Mouse (Mus musculus): ENCODE data around the gene Pex16.

The Pex16 gene

DNA sequence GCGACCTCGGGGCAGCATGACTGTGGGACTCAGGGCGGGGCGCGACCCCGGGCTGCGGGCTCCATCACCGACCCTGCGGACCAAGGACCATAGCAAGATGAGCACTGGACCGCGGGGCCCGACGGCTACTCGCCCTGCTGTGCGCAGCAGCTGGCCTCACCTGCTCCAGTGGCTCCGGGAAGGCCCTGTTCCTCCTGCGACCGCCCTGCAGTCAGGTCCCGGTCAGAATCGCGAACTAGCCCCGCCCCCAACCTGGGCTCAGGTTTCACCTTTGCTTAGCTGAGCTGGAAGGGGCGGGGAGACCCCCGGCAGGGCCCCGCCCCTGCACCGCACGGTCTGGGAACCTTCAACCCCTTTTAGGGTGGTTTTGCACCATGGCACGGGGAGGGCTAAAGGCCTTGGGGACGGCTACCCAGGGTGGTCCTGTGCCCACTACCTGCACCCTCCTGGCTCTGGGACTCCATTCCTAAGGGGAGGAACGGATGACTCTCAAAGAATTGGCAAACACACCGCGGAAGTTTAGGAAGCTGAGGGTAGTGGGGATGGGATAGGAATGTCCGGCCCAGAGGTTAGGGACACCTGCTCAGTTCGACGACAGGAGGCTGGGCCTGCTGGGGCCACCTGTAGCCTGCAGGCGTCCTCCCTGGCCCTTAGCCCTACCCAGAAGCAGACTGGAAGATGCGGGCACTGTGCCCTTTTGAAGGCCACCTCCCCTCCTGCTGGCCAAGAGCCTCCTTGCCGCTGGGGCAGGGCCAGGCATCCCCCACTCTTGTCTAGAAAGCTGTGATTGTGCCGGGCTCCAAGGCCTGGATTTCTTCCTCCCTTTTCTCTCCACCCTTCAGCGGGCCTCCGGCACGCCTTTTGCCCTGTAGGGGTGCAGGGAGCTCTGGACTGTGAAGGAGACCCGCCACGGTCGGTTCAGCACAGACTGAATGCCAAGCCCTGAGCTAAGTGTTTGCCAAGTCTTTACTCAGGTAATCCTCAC is 3.4 kb upstream of the Pex16 start:
- no peak for DNase-seq (ENCODE audit: low spot score)

DNA sequence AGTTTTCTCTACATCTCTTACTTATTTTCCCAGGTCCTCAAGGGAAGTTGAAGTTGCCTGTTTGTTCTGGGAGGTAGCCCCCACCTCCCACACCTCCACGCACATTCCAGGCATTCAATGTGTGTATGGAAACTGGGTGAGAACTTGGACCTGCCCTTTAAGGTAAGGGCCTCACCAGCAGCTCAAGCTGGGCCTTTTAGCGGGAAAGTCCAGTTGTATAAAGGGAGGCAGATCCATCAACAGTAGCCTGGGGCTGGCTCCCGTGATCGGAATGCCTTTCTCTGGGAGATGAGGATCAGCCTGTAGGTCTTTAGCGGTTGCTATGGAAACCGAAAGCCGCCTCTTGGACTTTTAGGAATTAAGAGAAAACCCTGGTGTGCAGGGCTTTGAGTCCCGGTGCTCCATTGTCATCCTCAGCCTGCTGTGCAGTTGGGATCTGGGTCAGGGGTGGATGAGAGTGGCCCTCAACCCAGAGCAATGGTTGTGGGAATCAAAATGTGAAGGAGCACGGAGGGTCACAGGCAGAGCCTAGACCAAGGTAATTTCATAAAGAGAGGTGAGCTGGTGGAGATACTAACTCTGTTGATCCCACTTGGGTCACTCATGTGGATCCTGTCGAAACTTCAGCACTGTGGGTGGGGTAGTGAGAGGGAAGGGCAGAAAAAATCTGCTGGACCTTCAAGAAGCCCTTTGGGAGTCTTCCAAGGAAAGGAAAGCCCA is 2.3 kb upstream of the Pex16 start:
- no peak for DNase-seq (ENCODE audit: low spot score)

DNA sequence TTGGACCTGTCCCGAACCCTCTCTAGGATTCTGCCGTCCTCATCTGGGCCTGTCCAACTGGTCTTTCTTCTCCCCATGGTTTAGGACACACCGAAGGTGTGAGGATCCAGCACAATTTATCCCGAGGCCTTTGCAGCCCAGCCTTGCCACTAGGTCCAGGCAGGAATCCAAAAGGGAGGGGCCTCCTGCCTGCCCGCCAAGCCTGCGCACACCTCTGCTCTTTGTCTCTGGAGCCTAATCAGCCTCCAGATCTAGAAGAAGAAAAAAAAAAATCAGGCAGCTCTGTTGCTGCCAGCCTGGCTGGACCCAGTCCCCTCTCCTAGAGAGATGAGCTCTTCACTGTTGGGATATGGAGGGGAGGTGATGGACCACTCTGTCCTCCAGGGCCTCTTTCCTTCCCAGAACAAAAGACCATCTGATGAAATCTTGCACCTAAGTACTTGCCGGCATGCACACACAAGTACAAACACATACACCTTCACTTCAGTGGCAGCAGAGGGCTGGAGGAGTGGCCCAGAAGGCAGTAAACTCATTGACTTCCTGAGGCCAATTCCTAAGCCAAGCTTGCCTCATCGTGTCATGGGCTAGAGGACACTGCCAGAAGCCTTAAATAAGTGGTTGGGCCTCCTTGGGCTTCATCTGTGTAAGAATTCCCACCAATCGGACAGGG is 1.6 kb upstream of the Pex16 start:
- DNase-seq (ENCODE audit: low spot score): no peak

DNA sequence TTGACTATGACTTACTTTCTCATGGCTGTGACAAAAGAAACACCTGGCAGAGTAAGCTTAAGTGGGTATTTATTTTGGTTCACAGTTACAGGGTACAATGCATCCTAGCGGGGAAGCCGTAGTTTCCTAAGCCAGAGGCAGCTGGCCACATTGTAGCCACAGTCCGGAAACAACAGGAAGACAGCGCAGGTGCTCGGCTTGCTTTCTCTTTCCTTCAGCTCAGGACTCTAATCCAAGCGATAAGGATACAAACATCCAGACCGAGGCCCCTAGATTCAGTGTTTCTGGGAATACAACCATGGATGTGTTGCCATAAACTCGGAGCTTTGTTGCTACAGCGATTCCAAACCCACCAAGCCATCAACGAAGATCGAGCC is 1.1 kb upstream of the Pex16 start:
- DNase-seq (ENCODE audit: low spot score): no peak

DNA sequence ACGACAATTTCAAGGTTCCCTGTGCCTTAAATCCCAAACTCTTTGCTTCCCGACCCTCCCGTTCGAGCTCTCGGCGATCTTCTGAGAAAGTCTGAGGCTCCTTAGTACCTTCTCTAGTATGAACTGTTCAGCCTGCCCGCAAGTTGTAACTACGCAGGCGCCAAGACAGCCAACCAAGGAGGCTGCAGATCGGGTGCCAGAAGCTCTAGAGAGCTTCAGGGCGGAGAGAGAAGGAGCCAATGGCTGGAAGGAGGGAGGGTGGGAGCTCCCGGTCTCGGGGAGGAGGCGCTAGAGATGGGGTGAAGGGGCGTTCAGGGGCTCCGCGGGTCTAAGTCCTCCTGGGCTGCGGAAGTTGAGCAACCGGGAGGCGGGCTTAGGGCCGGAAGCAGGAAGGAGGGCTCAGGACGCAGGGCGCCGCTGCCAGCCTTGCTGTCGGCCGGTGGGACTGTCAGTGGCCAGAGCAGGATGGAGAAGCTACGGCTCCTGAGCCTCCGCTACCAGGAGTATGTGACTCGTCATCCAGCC is 685 bp downstream of the Pex16 start:
- peak; percentile 72 for DNase-seq (ENCODE audit: low spot score)

DNA sequence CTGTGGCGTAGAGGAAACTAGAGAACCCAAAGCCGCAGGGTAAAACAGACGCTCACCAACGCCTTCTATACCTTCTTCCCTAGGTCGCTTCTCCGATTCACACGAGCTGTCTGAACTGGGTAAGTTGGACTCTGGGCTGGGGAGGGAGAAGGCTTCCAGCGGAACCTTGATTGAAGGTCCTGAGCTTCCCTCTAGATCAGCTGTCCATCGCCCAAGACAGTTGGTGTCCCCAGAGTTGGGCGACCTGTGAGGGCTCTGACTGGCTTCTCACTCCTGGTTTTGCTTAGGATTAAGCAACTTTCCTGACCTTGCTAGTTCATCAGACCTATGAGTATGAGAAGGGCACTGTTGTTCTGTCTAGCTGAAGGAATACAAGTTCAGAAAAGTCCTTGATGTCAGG is 1.3 kb downstream of the Pex16 start:
- DNase-seq (ENCODE audit: low spot score): no peak

DNA sequence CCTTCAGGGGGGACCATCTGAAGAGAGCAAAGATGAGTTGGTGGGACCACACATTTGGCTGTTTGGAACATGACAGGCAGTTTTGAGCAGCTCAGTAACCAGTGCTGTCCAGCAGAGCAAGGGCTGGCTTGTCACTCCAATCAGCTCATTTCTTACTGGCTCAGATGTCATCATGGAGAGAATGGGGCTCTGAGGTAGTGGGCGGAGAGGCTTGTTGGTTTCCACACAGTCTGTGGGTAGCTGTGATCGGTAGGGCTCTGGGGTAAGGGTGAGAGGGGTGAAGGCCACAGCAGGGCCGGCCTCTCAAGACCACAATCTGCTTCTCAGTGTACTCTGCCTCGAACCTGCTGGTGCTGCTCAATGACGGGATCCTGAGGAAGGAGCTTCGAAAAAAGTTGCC is 1.8 kb downstream of the Pex16 start:
- no peak for DNase-seq (ENCODE audit: low spot score)

DNA sequence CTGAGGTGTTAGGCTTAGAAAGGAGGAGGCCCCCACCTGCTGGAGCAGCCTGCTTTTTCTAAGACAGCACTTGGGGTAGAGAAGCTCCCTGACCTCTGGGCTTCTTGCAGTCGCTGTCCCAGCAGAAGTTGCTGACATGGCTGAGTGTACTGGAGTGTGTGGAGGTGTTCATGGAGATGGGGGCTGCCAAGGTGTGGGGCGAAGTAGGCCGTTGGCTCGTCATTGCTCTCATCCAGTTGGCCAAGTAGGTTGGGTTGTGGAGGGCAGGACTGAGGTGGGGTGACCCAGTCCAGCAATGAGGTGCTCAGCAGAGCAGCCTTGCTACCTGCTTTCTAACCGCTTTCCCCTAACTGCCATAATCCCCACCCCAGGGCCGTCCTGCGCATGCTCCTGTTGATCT is 2.8 kb downstream of the Pex16 start:
- DNase-seq (ENCODE audit: low spot score): no peak

DNA sequence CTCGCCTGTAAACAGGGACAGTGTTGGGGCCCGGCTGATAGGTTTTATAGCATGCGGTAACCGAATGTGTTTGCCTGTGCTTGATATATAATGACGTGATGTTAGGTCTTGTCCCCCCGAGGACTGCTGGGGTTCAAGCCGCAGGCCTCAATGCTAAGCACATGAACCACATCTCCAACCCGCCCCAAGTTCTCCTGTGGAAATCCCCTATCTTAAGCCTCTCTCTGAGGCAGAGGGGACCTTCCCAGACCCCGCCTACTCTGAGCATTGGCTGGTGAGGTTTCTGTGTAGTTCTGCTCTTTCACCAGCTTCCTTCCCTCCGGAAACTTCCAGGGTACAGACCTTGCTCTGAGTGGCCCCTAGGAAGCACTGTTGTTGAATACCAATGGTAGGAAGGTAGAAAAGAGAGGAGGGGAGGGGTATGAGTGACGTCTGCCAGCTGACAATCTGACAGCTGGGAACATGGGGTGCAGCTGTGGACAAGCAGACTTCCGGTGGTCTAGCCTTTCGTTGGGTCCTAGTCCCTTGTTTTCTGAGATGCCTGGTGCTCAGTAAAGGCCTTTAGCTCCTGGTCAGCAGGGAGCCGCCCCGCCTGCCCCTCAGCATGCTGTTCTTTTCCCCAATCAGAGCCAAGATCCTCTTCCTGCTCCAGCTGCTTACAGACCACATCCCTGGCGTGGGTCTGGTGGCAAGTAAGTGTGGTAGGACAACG is 5.5 kb downstream of the Pex16 start:
- no peak for DNase-seq (ENCODE audit: low spot score)

DNA sequence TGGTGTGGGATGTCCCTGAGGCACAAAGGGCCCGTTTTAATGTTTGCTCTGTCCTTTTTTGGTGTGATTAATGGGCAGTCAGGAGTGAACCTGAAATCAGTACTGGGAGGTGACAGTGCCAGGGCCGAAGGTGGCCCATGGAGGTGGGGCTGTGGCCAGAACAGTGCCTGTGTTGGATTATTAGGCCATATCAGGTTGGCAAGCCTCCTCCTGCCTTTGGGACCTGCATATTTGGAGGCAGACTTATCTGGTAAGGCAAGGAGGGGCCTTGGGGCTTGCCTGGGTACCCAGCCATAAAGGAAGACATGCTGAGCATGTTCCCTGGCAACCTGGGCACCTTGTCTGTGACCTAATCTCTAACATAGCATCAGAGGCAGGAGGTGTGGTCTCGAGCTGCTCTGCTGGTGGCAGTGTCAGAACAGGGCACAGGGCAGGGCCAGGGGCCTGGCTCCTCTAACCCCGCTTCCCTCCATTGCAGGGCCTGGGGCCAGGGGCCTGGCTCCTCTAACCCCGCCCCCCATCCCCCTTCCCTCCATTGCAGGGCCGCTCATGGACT is 6.1 kb downstream of the Pex16 start:
- DNase-seq (ENCODE audit: low spot score): no peak

DNA sequence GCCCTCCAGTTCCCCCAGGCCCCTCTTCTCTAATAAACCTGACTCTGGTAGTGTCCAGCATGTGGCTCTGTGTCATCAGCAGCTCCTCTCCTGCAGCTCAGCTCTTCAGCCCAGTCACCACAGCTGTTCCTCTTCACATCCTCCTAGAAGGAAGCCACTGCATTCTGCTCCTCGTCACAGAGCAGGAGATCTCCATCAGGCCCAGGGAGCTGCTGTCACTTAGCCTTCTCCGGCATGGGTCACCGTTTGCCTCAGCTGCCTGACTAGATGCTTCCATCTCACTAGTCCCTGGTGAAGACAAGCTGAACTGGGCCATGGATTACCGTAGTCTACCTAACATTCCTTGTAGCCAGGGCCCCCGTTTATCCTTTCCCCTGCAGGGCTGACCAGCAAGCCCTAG is 6.7 kb downstream of the Pex16 start:
- DNase-seq (ENCODE audit: low spot score): no peak

DNA sequence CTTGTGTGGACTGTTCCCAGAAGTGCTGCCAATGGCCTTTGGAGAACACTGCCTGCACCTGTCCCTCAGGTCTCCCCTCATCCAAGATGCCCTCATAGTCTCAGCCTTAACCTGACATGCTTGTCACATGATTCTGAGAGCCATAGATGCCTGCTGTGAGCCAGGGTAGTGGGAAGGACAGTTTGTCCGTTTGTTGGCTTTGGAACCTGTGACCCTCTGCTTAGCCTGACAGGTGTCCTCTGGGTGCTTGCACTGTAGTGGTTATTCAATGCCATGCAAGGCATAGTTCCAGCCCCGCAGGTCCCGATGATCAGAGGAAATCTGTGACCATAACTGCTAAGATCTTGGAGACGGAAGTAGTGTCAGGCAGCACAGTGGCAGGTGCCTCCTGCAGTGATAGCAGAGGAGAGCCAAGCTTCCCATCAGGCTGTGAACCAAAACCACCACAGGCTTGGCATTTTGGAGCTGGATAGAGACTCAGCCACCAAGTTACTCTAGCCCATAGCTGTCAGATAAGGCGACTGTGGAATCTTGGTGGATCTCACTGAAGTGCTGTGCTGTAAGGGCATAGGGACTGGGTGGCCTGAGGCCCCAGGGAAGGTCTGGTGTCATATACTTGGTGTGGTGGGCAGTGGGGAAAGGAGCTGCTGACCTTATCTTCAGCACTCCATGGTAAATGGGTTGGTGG is 7.6 kb downstream of the Pex16 start, which contains the start of gene 1700029I15Rik:
Gene 1700029I15Rik, plus strand, starts transcription at position 638 of the 688 bp plus-strand sequence.
- DNase-seq (ENCODE audit: low spot score): no peak

DNA sequence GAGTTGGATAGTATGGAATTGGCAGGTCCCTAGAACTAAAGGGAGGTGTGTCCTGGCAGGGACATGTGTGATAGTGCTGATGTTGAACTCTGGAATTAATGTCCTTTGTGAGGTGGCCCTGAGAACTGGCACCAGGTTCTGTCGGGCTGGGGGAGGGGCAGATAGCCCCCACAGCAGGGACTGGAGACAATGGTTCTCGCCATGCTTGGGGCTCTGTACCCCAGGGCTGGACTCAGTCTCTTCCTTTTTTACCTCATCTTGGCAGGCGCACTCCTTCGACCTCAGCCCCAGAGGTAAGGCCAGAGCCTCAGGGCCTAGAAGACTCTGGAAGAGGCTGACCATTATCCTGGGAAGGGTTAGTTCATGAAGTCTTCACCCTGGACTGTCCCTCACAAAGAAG is 8.3 kb downstream of the Pex16 start:
- DNase-seq (ENCODE audit: low spot score): no peak

DNA sequence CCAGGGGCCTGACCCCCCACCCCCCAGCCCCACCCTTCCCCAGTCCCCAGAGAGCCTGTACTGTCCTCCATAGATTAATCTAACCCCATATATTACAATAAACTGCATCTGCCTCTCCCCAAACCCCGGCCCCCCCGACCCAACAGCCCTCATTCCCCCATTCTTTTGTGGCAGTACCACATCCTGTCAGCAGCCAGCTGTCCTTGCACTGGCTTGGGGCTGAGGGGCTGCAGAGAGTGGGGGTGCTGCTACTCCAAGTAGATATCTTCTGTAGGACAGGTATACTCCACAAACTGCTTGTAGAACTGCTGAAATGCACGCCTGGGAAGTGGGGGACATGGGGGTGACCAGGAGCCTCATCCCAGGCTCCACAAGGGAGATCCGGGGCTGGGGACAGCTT is 9.6 kb downstream of the Pex16 start:
- DNase-seq (ENCODE audit: low spot score): no peak

DNA sequence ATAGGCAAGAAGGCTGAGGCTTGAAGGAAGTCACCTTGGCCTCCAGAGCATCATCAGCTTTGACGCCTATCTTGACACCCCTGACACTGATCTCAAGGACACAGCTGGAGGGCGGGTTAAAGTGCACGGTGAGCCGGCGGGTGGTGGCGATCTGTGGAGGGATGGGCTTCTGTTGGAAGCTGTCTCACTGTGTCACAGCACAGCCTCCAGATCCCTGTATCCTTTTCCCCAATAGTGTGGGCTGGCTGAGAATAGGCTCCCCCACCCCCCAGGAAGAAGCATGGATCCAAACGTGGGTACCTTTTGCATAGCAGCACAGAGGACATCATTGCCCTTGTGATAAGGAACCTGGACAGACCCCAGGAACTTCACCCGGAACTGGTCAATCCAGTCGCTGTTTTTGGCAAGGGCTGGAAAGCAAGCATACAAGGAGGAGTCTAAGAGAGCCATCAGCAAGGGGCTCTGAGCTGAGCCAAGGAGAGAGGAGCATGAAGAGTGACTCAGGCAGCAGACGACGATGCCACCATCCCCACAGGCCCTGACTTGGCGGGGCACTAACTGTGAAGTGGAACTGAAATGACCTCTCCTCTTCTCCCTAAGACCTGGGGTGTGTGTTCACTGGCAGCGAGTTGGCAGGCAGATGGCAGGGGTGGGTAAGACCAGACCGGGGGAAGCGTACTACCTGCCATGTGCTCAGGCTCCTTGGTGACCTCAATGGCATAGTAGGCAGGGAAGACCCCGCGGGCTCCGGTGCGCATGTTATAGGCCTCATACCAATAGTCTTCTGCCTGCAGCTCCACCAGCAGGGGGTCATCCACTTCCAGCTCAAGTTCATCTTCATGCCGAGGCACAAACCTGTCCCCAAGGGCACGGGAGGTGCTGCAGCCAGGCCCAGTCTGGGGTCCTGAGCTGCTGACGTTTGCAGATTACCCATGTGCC is 10.9 kb downstream of the Pex16 start:
- DNase-seq (ENCODE audit: low spot score): no peak

DNA sequence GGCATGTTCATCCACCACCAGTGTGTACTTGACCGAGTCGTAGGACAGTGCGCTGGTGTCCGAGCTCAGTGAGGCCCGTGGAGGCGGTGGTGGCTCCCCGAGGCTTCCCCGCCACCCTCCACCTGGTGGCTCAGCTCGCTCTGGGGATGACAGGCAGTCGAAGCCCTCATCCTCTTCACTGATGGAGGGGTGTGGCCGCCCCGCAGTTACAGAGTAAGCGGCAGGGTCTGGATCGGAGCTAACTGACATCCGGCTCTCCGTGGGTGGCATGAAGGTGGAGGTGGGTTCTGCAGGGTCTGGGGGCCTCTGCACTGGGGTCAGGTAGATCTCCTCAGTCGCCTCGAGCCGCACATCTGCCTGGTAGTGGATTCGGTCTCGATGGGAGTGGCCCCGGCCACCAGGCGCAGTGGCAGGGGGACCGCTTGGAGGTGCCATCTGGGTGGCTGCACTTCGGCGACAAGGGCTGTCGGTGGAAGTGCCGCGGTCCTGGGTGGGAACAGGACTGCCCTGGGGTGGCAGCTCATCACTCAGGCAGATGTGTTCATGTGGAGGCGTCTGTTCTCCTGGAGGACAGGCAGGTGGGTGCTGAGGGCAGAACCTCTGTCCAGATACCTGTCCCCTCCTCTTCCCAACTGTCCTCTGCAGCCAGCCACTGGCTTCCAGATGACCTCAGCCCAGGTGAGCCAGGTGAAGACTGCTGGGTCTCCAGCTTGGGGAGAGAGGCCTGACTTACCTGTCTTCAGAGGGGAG is 12.5 kb downstream of the Pex16 start:
- no peak for DNase-seq (ENCODE audit: low spot score)

DNA sequence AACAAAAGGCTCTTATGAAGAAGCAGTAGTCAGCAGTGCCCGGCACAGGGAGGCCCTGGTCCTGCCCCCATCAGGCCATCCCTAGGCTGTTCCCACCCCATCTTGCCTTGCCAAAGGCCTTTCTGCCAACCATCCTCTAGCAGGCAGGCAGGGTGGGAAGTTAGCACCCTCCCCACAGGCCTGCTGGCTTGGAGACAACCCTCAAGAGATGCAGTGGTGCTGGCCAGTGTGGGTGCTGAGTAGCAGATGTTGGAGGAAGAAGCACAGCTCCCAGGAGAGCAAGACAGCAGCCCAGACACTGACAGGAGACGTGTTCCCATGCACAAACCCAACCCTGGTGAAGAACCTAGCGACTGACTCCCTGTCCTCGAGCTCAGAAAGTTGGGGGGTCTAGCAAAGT is 13.2 kb downstream of the Pex16 start:
- no peak for DNase-seq (ENCODE audit: low spot score)

DNA sequence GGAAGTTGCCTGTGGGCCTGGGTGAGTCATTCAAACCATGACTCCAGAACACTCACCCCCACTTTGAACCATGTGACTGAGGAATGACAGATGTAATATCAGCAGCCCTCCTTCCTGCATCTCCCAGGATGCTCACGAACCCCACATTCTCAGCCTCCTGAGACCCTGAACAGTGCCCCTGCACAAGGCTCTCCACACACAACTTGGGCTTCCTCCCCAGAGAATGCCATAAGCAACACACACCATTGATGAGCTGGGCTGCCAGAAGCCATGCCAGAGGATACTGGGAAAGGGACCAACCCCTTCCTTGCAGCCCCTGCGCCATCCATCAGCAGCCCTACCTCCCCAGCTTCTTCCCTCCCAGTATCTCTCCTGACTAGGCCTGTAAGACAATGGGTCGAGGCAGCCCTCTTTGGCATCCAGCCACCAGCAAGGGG is 13.6 kb downstream of the Pex16 start:
- no peak for DNase-seq (ENCODE audit: low spot score)
